Mouse (Mus musculus): Measurements from ENCODE around the gene Opcml.

GRCm38 (mm10) chr9:28091395-28091794 is 300.8 kb downstream of the Opcml start:
- no peak for TF ChIP-seq MAFK (IDR thresholded peaks at IDR 0.05; ENCODE audit: insufficient read depth, low read depth, low read length)
- no peak for TF ChIP-seq HCFC1 (IDR thresholded peaks at IDR 0.05; ENCODE audit: borderline replicate concordance, insufficient read depth, low read length)
